Mouse (Mus musculus) lung, postnatal 0 days (tissue): ENCODE data around the gene Adm2.

ENCODE experiments used
- CTCF ChIP-seq: IDR thresholded peaks from 2 replicates; pipeline ENCODE4 v1.5.1; 2016; ENCODE audit warnings: antibody characterized with exemption, mild to moderate bottlenecking
- EP300 ChIP-seq: IDR thresholded peaks from 2 replicates; pipeline ENCODE4 v1.6.1; 2016; ENCODE audit warnings: antibody characterized with exemption, mild to moderate bottlenecking, control low read depth

GRCm38 (mm10) chr15:89341678-89342077, 19.2 kb downstream of the Adm2 start:
- TF ChIP-seq CTCF (no peak), EP300 (no peak)
